Mouse (Mus musculus): ENCODE measurements around the gene Dnajc5. TPM values are rescaled to one million over a fixed set of nuclear protein-coding genes. Genes with fewer than 3 reads are reported as not detected.

The Dnajc5 gene
- polyA plus RNA-seq, 1 experiment from 2014 or later, result 286 TPM

DNA sequence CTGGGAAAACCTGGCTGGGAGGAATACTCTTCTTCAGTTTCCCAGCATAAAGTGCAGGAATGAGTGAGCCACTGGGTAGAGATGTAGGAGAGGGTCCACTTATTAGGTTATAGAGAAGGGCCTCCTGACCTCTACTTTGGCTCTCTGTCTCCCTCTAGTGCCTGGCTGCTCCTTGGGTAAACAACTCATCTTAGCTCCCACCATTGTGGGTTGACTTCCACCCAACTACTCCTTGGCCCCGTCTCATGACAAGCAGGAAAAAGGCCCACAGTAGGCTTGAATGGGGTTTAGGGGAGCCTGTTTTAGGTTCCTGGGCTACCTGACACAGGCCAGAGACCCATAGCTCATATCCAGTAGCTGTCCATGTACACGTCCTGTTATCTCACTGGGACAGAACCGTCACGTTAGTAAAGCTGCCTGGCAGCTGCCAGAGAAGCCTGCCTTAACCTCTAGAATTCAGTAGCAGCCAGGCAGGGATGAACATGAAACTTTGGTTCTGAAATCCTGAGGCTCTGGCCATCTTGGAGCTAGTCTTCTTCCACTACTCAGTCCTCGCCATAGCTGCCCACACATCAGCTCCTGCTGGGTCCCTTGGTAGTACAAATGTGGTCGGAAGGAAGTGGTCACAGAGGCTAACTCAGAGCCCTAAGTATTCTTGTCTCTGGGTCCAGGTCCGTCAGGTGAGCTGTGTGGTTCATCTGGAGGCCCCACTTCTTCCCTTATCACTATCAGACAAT is 48.2 kb downstream of the Dnajc5 start:
- H3K27ac ChIP-seq (ENCODE audit: low read depth, low read length), result no peak overlapping the region
- ATAC-seq, result no peak
- no peak overlapping the region for H3K9ac ChIP-seq (ENCODE audit: low read depth, low read length)
- H3K36me3 ChIP-seq (ENCODE audit: control insufficient read depth, insufficient read depth, low read length), result no peaks in the 10 kb centered on the region
- no peaks in the 10 kb centered on the region for H3K4me1 ChIP-seq (ENCODE audit: control insufficient read depth, insufficient read depth, low read depth, low read length)
- no peak overlapping the region for H3K4me2 ChIP-seq (ENCODE audit: low read length)
- H3K27me3 ChIP-seq (replicated peaks; ENCODE audit: control insufficient read depth, insufficient read depth, low read length), result no peaks in the 10 kb centered on the region
- 77% methylated on average over 7 of the region's 7 CpGs for WGBS
- H3K4me3 ChIP-seq (ENCODE audit: low read length), result no peak overlapping the region
- H3K9me3 ChIP-seq (ENCODE audit: control insufficient read depth, low read length), result no peaks in the 10 kb centered on the region; the same call in 1 of the 2 replicates

DNA sequence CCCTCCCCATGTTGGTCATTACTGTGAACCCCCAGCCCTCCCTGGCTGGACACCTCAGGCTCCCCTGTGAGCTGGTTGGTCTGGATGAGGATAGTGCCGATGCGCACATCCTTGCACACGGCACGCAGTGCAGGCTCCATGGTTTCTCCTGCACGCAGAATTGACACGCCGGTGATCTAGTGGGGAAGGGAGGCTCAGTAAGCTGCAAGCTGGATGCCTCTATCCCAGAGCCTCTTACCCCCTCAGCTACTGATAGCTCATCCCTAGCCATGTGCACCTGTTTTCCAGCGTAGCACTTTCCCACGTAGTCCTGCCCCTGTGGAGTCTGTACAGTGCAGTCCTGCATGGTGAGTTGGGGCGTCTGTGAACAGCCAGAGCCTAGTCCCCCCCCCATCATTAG is 49.6 kb downstream of the Dnajc5 start:
- Histone ChIP-seq H3K4me1 (ENCODE audit: control insufficient read depth, insufficient read depth, low read depth, low read length) (no peaks in the 10 kb centered on the region), H3K4me3 (ENCODE audit: low read length) (no peak overlapping the region), H3K9me3 (ENCODE audit: control insufficient read depth, low read length) (no peaks in the 10 kb centered on the region; the same call in 1 of the 2 replicates), H3K9ac (ENCODE audit: low read depth, low read length) (no peak overlapping the region), H3K4me2 (ENCODE audit: low read length) (no peak overlapping the region), H3K36me3 (ENCODE audit: control insufficient read depth, insufficient read depth, low read length) (no peaks in the 10 kb centered on the region; the same call in 1 of the 2 replicates), H3K27ac (ENCODE audit: low read depth, low read length) (no peak overlapping the region), H3K27me3 (replicated peaks; ENCODE audit: control insufficient read depth, insufficient read depth, low read length) (no peaks in the 10 kb centered on the region)
- ATAC-seq, result no peak
- 94% methylated on average over 10 of the region's 10 CpGs for WGBS

DNA sequence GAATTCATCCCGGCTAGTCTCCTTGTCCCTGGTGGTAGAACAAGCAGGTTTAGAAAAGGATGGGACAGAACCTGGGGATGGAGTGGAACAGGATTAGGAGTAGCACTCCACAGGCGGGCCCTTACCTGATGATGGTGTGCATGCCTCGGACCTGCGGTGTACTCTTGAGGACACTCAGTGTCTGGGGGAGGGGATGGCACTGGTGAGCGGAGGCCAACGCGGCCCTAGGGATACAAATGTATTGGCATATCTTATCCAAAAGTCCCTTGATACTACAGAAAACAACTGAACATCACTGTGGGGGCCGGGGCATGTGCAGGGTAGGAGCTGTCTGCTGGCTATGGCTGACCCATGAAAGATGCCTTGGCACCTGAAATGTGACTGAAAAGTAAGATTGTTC is 50.1 kb downstream of the Dnajc5 start:
- WGBS, result 94% methylated on average over 8 of the region's 8 CpGs
- ATAC-seq, result no peak
- no peak overlapping the region for H3K4me3 ChIP-seq (ENCODE audit: low read length)
- no peaks in the 10 kb centered on the region for H3K4me1 ChIP-seq (ENCODE audit: control insufficient read depth, insufficient read depth, low read depth, low read length)
- H3K27ac ChIP-seq (ENCODE audit: low read depth, low read length), result no peak overlapping the region
- H3K4me2 ChIP-seq (ENCODE audit: low read length), result no peak overlapping the region
- no peak overlapping the region for H3K9ac ChIP-seq (ENCODE audit: low read depth, low read length)
- H3K36me3 ChIP-seq (ENCODE audit: control insufficient read depth, insufficient read depth, low read length), result no peaks in the 10 kb centered on the region; the same call in 1 of the 2 replicates
- H3K27me3 ChIP-seq (replicated peaks; ENCODE audit: control insufficient read depth, insufficient read depth, low read length), result no peaks in the 10 kb centered on the region
- no peaks in the 10 kb centered on the region; the same call in 1 of the 2 replicates for H3K9me3 ChIP-seq (ENCODE audit: control insufficient read depth, low read length)

DNA sequence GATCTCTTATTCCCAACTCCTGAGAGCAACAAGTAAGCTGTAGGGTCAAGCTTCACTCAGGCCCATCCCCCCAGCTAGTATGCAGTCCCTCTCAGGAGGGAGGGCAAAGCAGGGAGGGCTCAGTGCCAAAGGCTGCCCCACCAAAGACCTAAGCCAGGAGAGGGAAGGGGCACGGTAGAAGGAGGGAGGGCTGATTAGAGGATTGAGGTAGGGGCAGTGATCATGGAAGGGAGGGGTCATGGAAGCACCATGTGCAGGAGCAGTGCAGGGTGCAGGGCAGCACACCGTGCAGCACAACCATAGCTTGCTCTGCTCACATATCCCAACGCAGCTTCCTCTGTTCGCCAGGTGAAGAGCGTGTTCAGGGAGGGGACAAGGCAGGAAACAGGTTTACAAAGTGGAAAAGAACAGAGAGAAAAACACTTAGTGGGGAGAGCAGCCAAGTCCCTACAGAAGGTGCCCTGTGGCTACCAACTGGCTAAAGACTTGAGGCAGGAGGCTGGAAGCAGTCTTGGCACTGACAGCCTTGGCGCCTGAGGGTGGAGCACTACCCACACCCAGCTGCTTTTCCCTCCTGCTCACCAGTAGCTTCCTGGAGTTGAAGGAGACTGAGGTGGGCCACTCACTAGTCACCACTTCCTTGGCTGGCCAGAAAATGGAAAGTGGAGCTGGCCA is 50.8 kb downstream of the Dnajc5 start:
- no peak overlapping the region for H3K27ac ChIP-seq (ENCODE audit: low read depth, low read length)
- H3K9me3 ChIP-seq (ENCODE audit: control insufficient read depth, low read length), result no peaks in the 10 kb centered on the region
- ATAC-seq, result 0 out of 2 replicates have a peak, but pooled peaks have one; percentile 18
- H3K36me3 ChIP-seq (ENCODE audit: control insufficient read depth, insufficient read depth, low read length), result no peaks in the 10 kb centered on the region; the same call in 1 of the 2 replicates
- H3K4me3 ChIP-seq (ENCODE audit: low read length), result no peak overlapping the region
- 76% methylated on average over 6 of the region's 6 CpGs for WGBS
- H3K9ac ChIP-seq (ENCODE audit: low read depth, low read length), result no peak overlapping the region
- H3K4me1 ChIP-seq (ENCODE audit: control insufficient read depth, insufficient read depth, low read depth, low read length), result no peaks in the 10 kb centered on the region
- no peaks in the 10 kb centered on the region for H3K27me3 ChIP-seq (replicated peaks; ENCODE audit: control insufficient read depth, insufficient read depth, low read length)
- H3K4me2 ChIP-seq (ENCODE audit: low read length), result no peak overlapping the region

DNA sequence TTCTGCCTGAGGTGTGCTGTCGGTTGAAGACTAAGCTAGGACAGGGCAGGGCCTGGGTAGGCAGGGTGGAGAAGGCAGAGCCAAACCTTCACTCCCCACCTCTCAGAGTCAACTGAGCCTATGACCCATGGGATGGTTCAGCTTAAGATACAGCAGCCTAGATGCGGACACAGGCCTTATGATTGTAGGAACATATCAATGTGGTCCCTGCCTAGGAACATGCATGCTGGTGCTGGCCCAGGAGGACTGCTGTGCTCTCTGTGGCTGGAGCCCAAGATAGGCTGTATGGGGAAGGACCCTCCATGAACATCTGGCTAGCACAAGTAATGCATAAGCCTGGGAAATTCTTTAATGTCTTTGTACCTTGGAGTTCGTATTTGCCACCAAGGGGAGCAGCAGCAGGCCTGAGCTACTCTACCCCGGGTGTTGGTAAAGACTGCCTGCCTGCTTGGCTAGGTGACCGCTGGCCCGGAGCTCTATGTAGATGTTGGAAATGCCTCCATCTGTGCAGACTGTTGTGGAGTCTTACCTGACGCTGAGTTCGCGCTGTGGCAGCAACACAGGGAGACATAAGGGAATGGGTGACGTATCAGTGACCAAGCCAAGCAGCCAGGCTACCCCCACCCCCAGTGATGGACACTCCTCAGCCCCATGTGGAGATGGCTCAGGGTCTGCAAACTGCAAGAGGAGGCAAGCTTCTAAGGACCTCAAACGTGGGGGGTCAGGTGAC is 51.8 kb downstream of the Dnajc5 start:
- no peaks in the 10 kb centered on the region; the same call in 1 of the 2 replicates for H3K36me3 ChIP-seq (ENCODE audit: control insufficient read depth, insufficient read depth, low read length)
- WGBS, result 91% methylated on average over 11 of the region's 11 CpGs
- ATAC-seq, result no peak
- no peak overlapping the region for H3K9ac ChIP-seq (ENCODE audit: low read depth, low read length)
- H3K4me2 ChIP-seq (ENCODE audit: low read length), result no peak overlapping the region
- H3K4me1 ChIP-seq (ENCODE audit: control insufficient read depth, insufficient read depth, low read depth, low read length), result peaks cover under 1% of the 10 kb centered on the region
- no peaks in the 10 kb centered on the region for H3K9me3 ChIP-seq (ENCODE audit: control insufficient read depth, low read length)
- no peaks in the 10 kb centered on the region for H3K27me3 ChIP-seq (replicated peaks; ENCODE audit: control insufficient read depth, insufficient read depth, low read length)
- H3K27ac ChIP-seq (ENCODE audit: low read depth, low read length), result no peak overlapping the region
- H3K4me3 ChIP-seq (ENCODE audit: low read length), result no peak overlapping the region

DNA sequence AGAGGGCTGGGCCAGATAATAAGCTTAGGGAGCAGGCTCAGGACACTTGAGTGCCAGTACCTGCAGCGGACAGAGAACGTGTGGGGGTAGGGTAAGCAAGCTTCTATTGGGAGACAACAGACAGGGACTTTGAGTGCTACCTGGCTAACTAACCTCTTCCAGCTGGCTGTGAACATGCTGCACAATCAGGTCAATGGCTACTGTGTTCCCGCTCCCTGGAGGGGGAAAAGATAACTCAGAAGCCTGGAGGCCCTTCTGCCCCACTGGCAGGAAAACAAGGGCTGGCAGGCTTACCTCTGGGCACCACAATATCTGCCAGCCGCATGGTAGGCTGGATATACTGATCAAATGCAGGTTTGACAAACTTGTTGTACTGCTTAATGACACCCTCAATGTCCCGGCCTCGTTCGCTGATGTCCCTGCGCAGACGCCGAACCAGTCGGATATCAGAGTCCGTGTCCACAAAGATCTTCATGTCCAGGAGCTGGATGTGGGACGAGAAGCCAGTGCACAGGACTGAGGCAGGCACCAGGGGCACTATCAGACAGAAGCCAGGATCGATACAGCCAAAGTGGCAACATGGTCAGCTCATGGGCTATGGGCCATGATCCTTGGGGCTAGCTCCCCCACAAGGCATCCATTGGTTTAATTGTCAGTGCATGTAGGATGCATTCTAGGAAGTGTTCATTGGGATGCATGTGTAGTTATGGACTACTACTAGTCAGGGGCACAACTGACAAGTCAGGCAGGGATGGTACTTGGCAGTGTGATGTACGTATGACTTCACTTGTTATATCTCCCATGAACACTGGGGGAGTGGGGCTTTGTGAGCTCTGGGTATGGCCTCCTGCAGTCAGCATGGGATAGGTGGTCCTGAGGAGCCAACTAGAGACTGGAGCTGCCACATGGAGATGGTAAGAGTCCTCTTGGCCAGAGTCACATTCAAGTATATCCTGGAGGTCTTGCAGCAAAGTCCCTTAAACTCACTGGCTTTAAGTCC is 52.9 kb downstream of the Dnajc5 start:
- H3K36me3 ChIP-seq (ENCODE audit: control insufficient read depth, insufficient read depth, low read length), result no peaks in the 10 kb centered on the region; the same call in 1 of the 2 replicates
- peaks cover 7% of the 10 kb centered on the region for H3K4me1 ChIP-seq (ENCODE audit: control insufficient read depth, insufficient read depth, low read depth, low read length)
- no peaks in the 10 kb centered on the region for H3K27me3 ChIP-seq (replicated peaks; ENCODE audit: control insufficient read depth, insufficient read depth, low read length)
- H3K27ac ChIP-seq (ENCODE audit: low read depth, low read length), result no peak overlapping the region
- ATAC-seq, result no peak
- 92% methylated on average over 15 of the region's 15 CpGs for WGBS
- H3K9me3 ChIP-seq (ENCODE audit: control insufficient read depth, low read length), result no peaks in the 10 kb centered on the region
- H3K9ac ChIP-seq (ENCODE audit: low read depth, low read length), result no peak overlapping the region
- no peak overlapping the region for H3K4me2 ChIP-seq (ENCODE audit: low read length)
- no peak overlapping the region for H3K4me3 ChIP-seq (ENCODE audit: low read length)

DNA sequence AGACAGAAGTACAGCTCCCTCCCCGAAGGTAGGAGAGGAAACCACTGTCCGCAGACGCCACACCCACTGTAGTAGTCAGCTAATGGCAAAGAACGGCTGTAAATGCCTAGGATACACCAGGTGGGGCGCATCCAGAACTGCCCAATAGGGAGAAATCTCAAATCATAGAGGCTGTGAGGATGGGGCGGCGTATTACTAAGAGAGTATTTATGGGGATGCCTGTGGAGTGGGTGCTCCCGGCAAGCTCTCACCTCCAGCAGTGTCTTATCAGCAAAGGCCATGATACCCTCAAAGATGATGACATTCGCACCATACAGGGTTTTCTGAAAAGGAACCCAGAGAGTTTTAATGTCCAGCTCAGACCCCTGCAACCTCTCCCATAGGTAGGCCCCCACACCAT is 53.7 kb downstream of the Dnajc5 start:
- H3K4me1 ChIP-seq (ENCODE audit: control insufficient read depth, insufficient read depth, low read depth, low read length), result peaks cover 7% of the 10 kb centered on the region
- no peak overlapping the region for H3K4me2 ChIP-seq (ENCODE audit: low read length)
- no peaks in the 10 kb centered on the region for H3K9me3 ChIP-seq (ENCODE audit: control insufficient read depth, low read length)
- 93% methylated on average over 9 of the region's 9 CpGs for WGBS
- no peak for ATAC-seq
- no peak overlapping the region for H3K4me3 ChIP-seq (ENCODE audit: low read length)
- H3K27me3 ChIP-seq (replicated peaks; ENCODE audit: control insufficient read depth, insufficient read depth, low read length), result no peaks in the 10 kb centered on the region
- H3K27ac ChIP-seq (ENCODE audit: low read depth, low read length), result no peak overlapping the region
- no peaks in the 10 kb centered on the region; the same call in 1 of the 2 replicates for H3K36me3 ChIP-seq (ENCODE audit: control insufficient read depth, insufficient read depth, low read length)
- H3K9ac ChIP-seq (ENCODE audit: low read depth, low read length), result no peak overlapping the region

DNA sequence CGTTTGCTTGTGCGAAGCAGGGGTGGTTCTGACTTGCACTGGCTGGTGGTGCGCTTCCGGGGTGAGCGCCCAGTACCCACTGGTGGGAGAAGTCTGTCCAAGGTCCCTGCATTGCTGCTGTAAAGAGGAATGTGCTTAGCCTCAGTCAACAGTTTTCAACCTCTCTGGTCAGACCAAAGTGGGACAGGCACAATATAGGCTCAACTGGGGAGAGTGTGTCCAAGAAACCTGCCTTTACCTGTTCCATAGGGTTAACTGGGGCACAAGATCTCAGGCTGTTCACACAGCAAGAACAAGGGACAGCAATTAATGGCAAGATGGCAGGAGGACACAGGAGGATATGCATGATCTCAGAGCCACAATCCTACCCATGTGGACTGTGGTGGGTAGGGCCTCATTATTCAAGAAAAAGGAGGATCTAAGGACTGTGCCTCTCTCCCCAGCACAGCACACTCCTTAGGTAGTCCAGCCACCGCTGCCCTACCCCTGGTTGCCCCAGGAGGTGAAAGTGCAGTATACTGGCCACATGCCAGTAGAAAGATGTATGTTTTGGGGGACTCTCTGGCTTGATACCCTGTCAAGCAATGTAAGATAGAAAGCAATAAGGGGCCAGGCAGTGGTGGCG is 54.7 kb downstream of the Dnajc5 start:
- Histone ChIP-seq H3K4me2 (ENCODE audit: low read length) (no peak overlapping the region), H3K27ac (ENCODE audit: low read depth, low read length) (no peak overlapping the region), H3K27me3 (replicated peaks; ENCODE audit: control insufficient read depth, insufficient read depth, low read length) (no peaks in the 10 kb centered on the region), H3K9ac (ENCODE audit: low read depth, low read length) (no peak overlapping the region), H3K36me3 (ENCODE audit: control insufficient read depth, insufficient read depth, low read length) (no peaks in the 10 kb centered on the region; the same call in 1 of the 2 replicates), H3K9me3 (ENCODE audit: control insufficient read depth, low read length) (no peaks in the 10 kb centered on the region), H3K4me3 (ENCODE audit: low read length) (no peak overlapping the region), H3K4me1 (ENCODE audit: control insufficient read depth, insufficient read depth, low read depth, low read length) (peaks cover 7% of the 10 kb centered on the region)
- WGBS, result 95% methylated on average over 7 of the region's 7 CpGs
- no peak for ATAC-seq
